Mouse (Mus musculus) megakaryocyte, embryonic 14.5 days (primary cell): ENCODE data around the gene Lrtm1.

ENCODE experiments used
- FLI1 ChIP-seq: IDR thresholded peaks from 2 replicates; pipeline ENCODE4 v1.6.1; 2012; ENCODE audit warnings: low read length, inconsistent platforms, mixed read lengths
- GATA1 ChIP-seq: IDR thresholded peaks from 3 replicates; pipeline ENCODE4 v1.6.1; 2012; ENCODE audit warnings: mixed read lengths, low read length, inconsistent platforms, borderline replicate concordance

DNA sequence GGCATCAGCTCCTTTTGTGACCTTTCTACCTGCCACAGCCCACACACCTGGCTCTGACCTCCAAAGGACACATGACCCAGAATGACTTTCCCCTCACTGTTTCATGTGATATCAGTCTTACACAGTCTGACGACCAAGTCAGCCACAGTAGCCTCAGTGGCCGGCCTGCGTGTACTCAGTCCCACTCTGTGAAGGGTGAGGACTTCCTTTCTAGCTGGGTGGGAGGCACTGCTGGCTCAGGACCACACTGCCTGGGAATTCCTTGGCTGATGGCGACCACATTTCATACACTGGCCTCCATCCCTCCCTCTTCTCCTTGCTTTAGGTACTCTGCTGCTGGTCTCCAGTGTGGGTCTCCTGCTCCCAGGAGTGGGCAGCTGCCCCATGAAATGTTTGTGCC is 3.3 kb downstream of the Lrtm1 start:
- TF ChIP-seq GATA1 (no peak), FLI1 (no peak)
